Mouse (Mus musculus) cerebellum, postnatal 25 days (tissue): ENCODE results near the gene Mad2l2.
"Not testable (repeated sequence)": the region's sequence is repeated elsewhere in the genome, so short reads cannot be mapped to it uniquely, and the experiment has no call there.

ENCODE experiments used
- DNase-seq, 2 experiments: peaks; one replicate each; pipeline ENCODE4 v3.0.0; 2021; ENCODE audit warnings: mixed read lengths in 2 of 2

Mad2l2 gene

DNA sequence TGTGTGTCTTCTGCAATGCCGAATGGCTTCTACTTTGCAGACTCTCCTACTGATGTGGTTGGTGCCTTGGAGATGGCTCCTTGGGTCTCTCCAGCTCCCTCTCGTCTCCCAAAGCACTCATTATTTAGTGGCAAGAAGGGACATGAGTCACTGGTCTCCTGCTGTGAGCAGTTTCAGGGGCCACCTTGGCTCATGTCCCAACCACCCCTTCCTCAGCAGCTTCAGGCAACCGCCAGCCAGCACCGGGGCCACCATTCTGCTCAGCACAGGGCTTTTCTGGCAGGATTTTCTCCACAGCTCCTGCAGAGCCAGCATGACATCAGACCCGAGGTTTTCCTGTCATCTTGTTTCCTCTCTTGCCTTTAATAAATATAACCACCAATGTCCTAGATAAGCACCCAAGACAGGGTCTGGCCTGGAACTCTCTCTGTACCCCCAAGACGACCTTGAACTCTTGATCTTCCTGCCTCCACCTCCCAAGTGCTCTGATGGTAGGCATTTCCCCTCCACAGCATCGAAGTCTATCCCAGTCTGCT, 21.6 kb upstream of the Mad2l2 start:
- peak in 1 of 2 experiments; percentile 23 for DNase-seq

DNA sequence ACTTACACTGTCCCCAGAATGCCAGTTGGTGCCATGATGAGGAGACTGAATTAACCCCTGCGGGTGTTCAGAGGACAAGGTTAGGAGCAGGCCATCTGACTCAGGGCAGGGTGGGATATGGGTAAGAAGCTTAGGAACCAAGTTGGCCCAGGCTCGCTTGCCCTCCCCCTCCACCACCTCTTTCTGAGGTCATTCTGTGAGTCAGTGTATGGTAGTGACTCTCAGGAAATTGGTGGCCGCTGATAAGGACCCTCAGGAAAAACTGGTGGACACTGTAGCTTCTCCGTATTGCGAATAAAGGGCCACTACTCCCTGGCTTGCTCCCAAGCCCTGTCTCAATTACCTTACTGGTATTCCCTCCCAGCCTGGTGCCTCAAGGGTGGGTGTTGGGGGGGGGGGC, 21.0 kb upstream of the Mad2l2 start:
- DNase-seq, result no peak

DNA sequence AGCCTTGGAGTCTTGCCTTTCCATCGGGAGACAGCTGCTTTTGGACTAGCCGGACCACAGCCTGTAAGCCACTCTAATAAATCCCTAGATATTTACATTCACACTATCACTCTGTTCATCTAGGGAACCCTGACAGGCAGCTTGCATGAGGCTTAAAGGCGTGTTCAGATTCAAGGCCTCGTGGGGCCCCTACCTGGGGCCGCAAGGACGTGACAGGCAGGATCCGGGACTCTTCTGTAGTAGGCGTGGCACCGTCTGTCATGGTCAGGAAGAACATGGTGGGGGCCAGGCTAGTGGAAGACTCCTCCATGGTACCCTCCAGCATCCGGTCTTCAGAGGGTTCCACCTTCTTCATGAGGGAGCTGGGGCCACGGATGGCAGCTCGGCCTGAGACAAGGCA, 17.7 kb upstream of the Mad2l2 start:
- no peak for DNase-seq

DNA sequence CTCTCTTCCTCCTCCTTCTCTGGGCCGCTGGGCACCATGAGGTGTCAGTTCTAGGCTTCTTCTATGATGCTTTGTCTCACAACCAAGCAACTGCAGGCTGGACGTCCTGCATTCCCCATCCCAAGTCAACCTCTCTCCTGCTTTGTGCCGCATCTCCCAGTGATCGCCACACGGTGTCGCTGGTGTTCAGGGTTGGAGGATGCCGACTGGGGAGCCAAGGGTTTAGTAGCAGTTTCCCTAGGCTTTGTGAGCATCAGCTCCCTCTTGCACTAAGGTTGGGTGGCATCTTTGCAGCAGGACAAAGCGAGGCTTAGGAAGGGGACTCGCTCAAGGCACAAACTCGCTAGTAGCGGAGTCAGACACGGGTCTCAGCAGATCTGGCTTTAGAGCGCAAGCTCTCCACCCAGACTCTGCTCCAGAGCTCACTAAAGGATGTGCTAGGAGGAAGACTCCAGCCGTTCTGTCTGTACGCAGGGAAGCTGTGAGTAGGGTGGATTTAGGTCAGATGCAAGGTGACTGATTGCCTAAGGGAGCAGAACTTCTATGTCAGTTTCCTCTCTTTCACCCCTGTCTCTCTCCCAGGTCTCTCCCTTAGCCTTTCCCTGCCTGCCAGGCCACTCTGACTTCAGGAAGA, 15.3 kb upstream of the Mad2l2 start:
- peak; percentile 90 to 94 for DNase-seq

DNA sequence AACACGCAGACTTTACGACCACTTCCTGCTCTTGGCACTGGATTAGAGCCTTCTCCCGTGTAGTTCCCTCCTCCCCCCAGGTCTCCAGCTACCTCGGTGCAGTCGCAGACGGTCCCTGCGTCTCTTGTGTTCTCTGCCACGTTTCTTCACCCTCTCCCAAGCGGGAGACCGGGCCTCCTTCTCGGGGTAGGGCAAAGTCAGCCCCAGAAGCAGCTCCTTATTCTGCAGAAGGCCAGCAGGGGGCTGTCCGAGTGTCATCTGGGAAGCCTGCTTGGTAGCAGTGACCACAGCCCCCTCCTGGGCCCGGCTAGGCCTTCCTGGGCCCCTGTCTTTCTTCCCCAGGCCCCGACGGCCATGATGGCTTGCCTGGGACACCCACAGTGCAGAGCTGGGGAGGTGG, 14.7 kb upstream of the Mad2l2 start:
- peak in 1 of 2 experiments; percentile 54 for DNase-seq

DNA sequence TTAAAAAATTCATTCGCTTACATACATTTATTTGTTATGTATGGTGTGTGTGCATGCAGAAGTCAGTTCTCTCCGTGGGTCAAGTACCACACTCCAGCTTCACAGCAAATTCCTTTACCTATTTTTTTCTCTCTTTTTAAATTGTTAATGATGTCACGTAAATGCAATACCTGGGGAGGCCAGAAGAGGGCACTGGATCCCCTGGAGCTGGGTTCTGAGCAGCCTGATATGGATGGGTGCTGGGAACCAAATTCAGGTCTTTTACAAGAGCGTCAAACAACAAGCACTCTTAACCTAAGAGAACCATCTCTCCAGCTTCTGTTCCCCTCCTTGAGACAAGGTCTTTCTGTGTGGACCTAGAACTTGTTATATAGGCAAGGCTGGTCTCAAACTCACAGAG, 13.5 kb upstream of the Mad2l2 start:
- DNase-seq, result no peak

DNA sequence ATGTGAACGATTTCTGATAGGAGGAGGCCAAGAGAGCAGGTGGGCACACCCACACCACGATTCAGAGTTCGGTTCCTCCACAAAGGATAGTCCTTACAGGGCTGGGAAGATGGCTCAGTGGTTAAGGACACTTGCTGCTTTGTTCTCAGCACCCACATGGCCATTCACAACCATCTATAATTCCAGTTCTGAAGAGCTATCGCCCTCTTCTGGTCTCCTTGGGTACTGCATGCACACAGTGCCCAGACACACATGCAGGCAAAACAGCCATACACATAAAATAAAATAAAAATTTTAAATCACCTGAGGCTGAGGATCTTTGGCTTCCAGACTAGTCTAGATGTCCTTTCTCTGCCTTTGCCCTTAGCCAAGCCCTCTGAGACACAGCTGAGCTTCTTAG, 12.8 kb upstream of the Mad2l2 start:
- DNase-seq, result no peak

DNA sequence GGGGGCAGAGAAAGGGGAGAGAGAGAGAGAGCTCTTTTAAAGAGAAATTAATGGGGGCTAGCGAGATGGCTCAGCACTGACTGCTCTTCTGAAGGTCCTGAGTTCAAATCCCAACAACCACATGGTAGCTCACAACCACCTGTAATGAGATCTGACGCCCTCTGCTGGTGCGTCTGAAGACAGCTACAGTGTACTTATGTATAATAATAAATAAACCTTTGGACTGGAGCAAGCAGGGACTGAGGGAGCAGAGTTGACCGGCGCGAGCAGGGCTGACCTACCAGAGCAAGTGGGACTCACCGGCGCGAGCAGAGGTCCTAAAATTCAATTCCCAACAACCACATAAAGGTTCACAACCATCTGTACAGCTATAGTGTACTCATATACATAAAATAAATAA, 10.6 kb upstream of the Mad2l2 start:
- DNase-seq, result not testable (repeated sequence)

DNA sequence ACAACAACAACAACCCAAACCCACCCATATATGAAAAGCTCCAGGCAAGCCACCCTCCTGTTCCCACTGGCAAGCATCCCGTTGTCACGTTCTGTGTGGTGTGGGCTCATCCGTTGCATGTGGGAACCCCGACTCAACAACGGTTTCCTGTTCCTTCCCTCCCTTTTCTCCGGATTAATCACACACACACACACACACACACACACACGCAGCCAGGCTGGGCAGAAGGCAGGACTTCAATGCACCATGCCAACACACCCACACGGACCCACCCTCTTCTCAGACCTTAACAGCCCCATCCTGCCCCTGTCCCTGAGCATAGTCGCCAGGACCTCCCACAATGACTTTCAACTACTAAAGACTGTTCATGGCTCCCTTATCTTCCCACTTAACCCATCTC, 9.6 kb upstream of the Mad2l2 start:
- DNase-seq, result no peak

DNA sequence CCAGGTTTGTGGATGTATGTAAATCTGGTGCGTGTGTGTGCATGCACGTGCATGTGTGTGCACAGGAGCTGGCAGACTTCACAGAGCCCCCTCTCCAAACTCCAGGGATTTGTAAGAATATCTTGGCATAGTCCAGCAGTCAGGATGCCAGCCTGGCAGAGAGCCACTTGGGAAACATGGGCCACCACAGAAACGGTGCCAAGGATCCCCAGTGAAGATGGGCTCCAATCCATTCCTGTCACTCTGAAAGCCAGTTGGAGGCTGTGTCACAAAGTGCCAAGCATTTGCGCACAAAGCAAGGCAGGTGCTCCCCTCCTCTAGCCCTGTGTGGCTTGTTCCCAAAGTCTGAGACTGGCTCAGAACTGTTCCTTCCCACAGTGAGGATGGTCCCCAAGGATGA, 8.8 kb upstream of the Mad2l2 start:
- peak; percentile 86 to 88 for DNase-seq

DNA sequence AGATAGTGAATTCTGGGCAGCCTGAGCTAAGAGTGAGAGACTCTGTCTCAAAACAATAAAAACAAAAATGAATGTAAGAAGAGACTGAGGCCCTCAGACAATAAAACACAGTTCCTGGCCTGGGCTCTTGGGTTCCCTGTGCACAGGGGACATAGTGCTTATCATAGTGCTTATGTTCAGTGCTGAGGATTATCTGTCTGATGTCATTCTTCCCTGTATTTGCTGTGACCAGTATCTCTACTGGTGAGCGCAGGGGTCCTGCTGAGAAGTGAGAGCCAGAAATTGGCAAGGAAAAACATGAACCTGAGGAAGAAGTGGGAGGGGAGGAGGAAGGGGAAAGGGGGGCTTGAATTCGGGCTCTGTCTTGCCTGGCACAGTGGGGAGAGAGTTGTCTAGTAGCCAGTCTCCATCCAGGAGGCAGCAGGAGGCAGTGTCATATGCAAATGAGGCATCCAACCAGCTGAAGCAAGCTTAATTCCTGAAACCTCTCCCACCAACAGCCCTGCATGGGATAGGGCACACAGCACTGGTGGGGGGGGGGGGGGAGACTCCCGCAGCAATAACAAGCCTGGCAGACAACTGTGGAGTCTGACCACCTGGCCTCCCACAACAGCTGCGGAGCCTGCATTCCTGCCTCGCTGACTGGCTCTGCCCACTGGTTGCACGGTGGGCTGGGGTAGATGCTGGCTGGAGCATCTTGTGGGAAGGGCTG, 8.0 kb upstream of the Mad2l2 start:
- DNase-seq, result peak in 1 of 2 experiments; percentile 15

DNA sequence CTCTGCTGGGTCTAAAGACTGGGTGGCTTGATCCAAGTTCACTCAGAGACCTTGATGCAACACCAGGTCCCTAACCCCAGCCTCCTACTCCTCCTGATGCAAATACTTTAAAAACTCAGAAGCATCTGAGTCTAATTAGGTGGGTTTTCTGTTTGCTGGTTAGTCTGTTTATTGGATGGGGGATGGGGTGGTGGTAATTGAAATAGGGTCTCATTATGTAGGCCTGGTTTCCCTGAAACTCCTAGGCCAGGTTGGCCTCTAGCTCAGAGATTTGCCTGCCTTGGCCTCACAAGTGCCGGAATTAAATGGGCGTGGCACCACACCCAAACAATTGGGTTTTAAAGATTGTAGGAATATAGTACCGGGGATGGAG, 7.5 kb upstream of the Mad2l2 start:
- no peak for DNase-seq

DNA sequence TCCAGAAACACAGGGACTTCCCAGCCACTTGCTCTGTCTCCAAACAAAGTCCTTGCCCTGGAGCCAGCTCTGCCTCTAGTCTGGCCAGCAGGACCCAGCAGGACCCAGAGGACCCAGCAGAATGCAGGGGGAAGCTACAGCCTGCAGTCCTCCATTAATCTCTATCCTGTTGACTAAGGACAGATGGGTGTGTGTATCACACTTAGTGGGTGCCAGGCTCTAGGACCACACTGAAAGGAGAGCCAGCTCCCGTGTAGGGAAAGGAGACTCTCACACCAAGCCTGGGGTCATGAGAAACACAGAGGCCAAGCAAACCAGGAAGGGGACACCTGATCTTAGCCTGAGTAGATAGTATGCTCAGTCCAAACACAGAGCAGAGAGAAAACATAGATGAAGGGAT, 1.9 kb upstream of the Mad2l2 start:
- DNase-seq, result no peak

DNA sequence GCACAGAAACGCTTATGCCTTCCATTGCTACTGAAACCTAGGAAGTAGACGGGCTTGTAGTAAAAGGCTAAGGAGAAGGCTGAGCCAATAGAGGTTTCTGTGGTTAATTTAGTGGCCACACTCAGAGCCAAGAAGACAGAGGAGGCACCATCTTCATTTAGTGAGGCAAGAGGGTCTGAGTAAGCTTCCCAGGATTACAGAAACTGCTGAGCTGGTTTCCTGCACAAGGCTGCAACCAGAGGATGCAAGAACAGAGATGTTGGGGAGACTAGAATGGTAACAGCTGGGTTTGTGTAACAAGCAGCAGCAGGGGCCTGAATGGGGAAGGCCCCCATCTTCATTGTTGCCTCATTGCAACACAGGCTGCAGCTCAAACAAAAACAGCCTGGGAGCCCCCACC, 1.5 kb upstream of the Mad2l2 start:
- no peak for DNase-seq

DNA sequence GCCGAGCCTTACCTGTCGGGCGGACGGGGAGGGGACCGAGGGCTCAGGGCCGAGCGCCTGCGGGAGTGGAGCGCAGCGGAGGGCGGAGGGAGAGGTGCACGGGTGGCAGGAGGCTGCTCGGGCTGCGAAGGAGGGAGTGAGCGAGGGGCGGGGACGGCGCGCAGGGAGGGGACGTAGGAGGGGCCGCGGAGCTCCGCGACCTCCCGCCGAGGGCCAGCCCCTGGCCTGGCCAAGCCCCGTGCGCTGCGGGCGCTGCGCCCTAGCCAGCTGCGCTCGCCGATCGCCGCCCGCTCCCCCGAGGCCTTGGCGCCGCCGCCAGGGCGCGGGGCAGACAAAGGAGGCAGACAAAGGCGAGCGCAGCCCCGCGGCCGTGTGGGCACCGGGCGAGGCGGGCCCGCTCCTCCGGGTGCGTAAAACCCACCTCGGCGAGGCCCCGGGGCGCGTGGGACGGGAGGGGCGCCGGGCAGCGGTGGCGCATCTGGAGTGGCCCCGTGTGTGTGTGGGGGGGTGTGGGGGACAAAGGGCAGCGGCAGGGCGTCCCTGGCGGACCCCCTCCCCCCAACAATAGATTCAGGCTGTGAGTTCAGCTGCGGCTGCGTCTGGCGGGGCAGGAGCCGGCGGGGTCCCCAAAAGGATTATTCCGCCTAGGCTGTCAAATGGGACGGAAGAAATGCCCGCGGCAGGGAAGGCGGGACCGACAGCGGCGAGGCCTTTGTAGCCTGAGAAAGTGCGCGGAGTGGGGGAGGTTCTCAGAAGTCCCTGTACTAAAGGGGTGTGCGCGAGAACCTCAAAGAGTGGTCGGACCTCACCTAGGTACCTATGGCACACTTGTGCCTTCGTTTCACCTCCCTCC, 603 bp downstream of the Mad2l2 start, which contains the start of gene Draxin:
Gene Draxin (minus strand): TSS at position 138 of the 853 bp plus-strand sequence.
- DNase-seq, result peak; percentile 41 to 68

DNA sequence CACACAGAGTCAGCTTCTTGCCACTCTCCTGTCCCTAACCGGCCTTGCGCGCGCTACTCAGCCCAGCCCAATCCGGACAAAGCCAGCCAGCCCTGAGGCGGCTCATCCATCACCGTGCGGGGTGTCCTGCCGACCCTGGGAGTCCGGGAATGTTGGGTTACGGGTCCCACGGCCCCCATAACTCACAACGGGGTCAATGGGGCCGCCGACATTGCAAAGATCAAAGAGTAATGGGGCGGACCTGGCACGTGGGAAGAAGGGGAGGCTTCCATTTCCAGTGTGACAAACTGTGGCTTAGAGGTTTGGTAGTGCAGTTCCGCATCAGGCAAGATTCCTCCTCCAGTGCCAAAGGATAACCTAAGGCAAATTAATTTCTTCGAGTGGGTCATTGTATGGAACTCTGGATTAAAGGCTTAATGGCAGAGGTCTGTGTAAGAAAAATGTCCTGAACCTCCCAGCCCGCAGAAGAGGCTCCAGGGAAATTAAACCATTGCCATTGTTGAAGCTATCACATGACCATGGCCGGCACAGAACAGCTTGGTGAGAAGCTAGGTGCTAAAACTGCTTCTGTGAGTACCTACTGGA, 1.4 kb downstream of the Mad2l2 start:
- peak in 1 of 2 experiments; percentile 42 for DNase-seq

DNA sequence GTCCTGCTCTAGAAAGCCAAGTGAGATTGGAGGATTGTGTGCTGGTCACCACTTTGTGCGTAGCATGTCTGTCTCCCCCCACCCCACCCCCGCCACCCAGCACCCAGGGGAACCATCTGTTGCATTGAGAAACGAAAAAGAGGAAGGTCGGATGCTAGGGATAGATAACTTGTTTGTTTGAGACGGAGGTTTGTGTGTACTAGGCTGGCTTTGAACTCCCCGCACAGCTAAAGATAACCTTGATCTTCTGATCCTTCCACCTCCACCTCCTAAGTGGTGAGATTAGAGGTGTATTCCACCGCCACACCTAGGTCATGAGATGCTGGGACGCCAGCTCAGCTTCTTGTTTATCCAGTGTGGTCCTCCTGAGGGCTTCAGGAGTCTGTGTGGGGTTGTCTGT, 4.8 kb downstream of the Mad2l2 start:
- no peak for DNase-seq

DNA sequence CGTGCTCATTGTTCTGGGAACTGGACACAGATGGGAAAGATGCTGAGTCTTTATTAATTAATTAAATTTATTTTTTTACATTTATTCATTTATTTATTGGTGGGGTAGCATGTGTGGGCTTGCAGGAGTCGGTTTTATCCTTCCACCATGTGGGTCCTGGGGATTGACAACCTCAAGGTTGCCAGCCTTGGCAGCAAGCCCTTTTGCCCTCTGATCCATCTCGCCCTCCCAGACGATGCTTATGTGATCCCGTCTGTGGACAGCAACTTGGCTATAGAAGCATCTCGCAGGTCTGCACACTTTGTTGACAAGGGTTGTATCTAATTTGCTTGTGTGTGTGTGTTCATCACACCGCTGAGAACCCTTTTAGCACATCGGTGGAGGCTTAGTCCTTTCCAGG, 7.3 kb downstream of the Mad2l2 start:
- DNase-seq, result no peak

DNA sequence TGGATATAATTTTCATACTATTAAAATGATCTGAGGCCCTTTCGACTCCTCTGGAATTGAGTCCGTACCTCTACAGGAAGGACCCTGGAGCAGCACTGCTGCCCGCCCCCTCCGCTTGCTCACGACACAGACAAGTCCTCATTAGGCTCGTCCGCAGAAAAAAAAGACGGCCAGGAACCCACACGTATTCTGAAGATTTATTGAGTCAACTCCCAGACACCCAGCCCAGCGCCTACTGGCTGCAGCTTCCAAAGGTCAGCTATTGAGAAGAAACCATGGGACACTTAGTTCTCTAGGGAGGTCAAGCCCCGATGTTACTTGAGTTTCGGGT, 9.5 kb downstream of the Mad2l2 start:
- no peak for DNase-seq

DNA sequence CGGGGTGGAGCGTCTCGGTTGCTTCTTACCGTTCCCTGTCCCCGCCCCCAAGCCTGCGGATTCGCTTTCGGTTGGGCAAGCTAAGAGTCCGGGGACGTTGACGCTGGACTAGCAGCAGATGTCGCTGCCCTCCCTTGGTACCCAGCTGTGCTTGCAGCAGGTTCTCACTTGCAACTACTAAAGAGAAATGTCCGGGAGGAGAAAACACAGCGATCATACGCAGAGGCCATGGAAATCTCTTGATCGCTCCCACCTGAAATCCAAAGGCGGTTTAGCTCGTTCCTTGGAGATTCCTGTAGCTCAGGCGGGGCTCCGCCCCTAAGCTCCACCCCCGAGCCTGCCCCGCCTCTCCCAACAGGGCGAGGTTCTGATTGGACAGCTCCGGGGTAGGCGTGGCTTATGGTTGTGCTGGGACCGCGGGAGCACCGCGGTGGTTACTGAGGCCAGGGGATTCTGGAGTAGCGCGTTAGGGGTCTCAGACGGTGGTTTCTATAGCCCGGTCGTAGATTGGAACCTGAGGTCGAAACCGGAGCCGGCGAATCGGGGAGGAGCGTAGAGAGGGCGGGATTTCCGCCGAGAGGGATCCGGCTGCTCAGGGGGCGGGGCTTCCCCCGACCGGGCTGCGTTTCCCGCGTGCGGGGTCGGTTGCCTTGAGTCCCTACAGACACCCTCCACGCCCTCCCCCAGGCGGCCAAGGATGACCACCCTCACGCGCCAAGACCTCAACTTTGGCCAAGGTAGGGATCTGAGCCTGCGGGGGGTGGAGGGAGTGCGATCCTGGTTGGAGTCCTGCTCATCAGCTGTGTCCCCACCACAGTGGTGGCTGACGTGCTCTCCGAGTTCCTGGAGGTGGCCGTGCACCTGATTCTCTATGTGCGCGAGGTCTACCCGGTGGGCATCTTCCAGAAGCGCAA, 10.2 kb downstream of the Mad2l2 start:
- DNase-seq, result peak; percentile 95 to 97

DNA sequence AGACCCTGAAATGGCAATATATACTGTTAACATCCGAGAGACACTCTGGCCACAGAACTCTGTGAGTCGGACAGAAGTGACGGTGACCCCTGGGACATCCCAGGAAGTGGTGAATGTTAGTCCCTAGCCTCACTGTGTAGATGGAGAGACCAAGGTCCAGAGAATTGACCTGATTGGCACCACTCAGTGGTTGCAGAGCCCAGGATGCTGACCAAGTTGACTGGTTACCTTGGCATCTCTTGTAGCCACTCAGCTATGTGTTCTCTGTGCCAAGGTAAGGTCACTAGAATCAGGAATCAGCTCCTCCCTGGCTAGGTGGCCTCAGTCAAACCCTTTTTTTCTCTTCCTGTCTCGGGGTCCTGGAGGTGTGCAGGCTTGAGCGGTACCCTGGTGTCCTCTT, 13.5 kb downstream of the Mad2l2 start:
- no peak for DNase-seq

DNA sequence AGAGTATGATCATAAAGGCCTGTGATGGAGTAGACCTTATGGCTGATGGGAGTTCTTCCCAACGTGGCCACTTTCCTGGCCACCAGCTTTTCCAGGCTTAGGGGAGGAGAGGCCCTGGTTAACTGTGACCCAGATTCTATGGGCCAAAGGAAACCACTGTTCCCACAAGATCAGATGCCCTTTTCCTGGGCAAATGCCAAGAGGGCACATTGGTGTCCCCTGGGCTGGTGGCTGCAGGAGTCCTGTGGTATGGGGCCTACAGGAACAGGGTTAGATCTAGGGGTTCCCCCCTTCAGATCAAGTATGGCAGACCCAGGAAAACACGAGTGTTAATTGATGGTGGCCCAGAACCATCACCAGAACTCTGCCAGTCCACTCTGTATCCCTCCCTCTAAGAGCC, 17.5 kb downstream of the Mad2l2 start:
- no peak for DNase-seq
